8 mouse cellular contexts compared by ENCODE assay signal in the genomic region with DNA sequence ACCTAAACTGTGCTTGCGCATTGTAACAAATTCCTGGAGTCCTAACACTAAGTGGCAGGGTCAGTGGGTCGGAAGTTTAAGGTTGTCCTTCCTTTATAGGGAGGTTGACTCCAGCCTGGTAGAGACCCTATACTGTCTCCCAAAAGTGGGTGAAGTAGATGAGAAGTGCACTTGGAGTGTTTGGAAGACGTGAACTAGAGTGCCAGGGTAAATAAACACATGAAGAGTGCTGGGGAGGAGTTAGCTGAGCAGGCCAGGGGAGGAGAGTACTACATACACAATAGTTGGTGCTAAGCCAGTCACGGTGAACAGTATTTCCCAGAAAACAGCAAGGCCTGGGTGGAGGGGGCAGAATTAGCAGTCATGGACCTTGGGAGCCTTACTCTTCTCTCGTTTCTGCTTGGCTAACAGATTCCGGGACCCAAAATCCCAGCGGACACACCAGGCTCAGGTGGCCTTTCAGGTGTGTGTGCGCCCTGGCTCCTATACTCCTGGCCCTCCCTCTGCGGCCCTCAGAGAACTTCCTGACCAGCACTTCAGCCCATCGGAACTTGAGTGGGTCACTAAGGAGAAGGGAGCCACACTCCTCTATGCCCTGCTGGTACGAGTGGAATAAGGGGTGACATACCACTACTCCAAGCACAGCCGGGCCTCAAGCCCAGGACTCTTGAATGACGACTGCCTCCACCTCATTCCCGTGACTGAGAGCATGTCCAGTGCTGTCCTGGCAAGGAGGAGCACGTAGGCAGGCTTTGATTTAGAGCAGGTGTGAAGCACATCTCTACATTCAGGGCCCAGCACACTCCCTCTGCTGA. TPM values are rescaled to one million over a fixed set of nuclear protein-coding genes. Genes with fewer than 3 reads are reported as not detected.
A peak's percentile ranks its signal among the peaks of the same experiment; 100 is the strongest.
DNase-seq lines count a peak whose midpoint lies in the region; ATAC-seq and TF ChIP-seq lines count a peak whose summit lies in the region.

No protein-coding gene starts in this region.

- H3K4me3 ChIP-seq in heart, embryonic 13.5 days: peak overlapping the region; percentile 79
- H3K4me3 ChIP-seq in hindbrain, postnatal 0 days (ENCODE audit: low read length): peak overlapping the region; percentile 84
- peak overlapping the region; percentile 97 for H3K4me3 ChIP-seq in midbrain, embryonic 10.5 days

- no peaks in the 10 kb centered on the region for H3K9me3 ChIP-seq in heart, embryonic 13.5 days
- H3K9me3 ChIP-seq in hindbrain, postnatal 0 days (ENCODE audit: low read length): no peaks in the 10 kb centered on the region
- H3K9me3 ChIP-seq in midbrain, embryonic 10.5 days (replicated peaks): no peaks in the 10 kb centered on the region

- H3K27me3 ChIP-seq in heart, embryonic 13.5 days (replicated peaks): no peaks in the 10 kb centered on the region
- H3K27me3 ChIP-seq in hindbrain, postnatal 0 days (ENCODE audit: insufficient read depth, low read length): no peaks in the 10 kb centered on the region
- H3K27me3 ChIP-seq in midbrain, embryonic 10.5 days (ENCODE audit: low read depth, poor library complexity, severe bottlenecking): no peaks in the 10 kb centered on the region

- DNase-seq in heart, postnatal 25 days (ENCODE audit: low spot score): no peak
- DNase-seq in adipocyte (ENCODE audit: low spot score): peak; percentile 33
- no peak for DNase-seq in hindbrain, postnatal 0 days (ENCODE audit: low spot score)
- no peak for DNase-seq in midbrain, embryonic 10.5 days (ENCODE audit: low spot score)
- DNase-seq in left cerebral cortex, postnatal 14 days (ENCODE audit: low spot score in 2 of 2): no peak
- no peak for DNase-seq in thymus, postnatal 25 days
- no peak for DNase-seq in layer of hippocampus, adult 8-10 months (ENCODE audit: low spot score in 2 of 2)

- H3K36me3 ChIP-seq in heart, embryonic 13.5 days: peaks cover 89% of the 10 kb centered on the region
- peaks cover 70% of the 10 kb centered on the region for H3K36me3 ChIP-seq in hindbrain, postnatal 0 days (ENCODE audit: insufficient read depth, low read length)
- peaks cover 90% of the 10 kb centered on the region for H3K36me3 ChIP-seq in midbrain, embryonic 10.5 days

- TF ChIP-seq CTCF in hindbrain, postnatal 0 days (IDR thresholded peaks at IDR 0.05; ENCODE audit: low read depth): no peak

- intact Hi-C loops in heart, postnatal 25 days (cut with DNase I): no loop called here
- intact Hi-C loops in left cerebral cortex, postnatal 14 days (cut with DNase I): loop anchor here (5.0 kb wide), 1 partner anchor 241 kb away; a partner anchor contains a TSS

- no peak for ATAC-seq in heart, embryonic 13.5 days (ENCODE audit: extremely low read depth, insufficient number of reproducible peaks, low FRiP score, low TSS enrichment)
- ATAC-seq in hindbrain, postnatal 0 days: no peak

- H3K9ac ChIP-seq in heart, embryonic 13.5 days: peak overlapping the region; percentile 89
- peak overlapping the region; percentile 93; the same call in 1 of the 2 replicates for H3K9ac ChIP-seq in hindbrain, postnatal 0 days (replicated peaks; ENCODE audit: low read length)

- H3K4me1 ChIP-seq in heart, embryonic 13.5 days: peaks cover 44% of the 10 kb centered on the region
- H3K4me1 ChIP-seq in hindbrain, postnatal 0 days (ENCODE audit: insufficient read depth, low read length): peaks cover 8% of the 10 kb centered on the region; the same call in 1 of the 2 replicates
- H3K4me1 ChIP-seq in midbrain, embryonic 10.5 days: peaks cover 46% of the 10 kb centered on the region

- WGBS in heart, embryonic 13.5 days: 72% methylated on average over 15 of the region's 15 CpGs
- 80% methylated on average over 15 of the region's 15 CpGs for WGBS in hindbrain, postnatal 0 days
- 81% methylated on average over 15 of the region's 15 CpGs for WGBS in midbrain, embryonic 10.5 days

- H3K4me2 ChIP-seq in heart, embryonic 13.5 days: peak overlapping the region; percentile 91
- H3K4me2 ChIP-seq in hindbrain, postnatal 0 days (ENCODE audit: low read depth, low read length): peak overlapping the region; percentile 97

- H3K27ac ChIP-seq in heart, embryonic 13.5 days (replicated peaks): 0 out of 2 replicates have a peak overlapping the region, but pooled peaks have one; percentile 21
- peak overlapping the region; percentile 91; the same call in 1 of the 2 replicates for H3K27ac ChIP-seq in hindbrain, postnatal 0 days
- H3K27ac ChIP-seq in midbrain, embryonic 10.5 days (replicated peaks): peak overlapping the region; percentile 96

RNA-seq across cellular contexts. Expression of a gene that starts 0.8 kb away (rescaled TPM):
- 45.0 and 52.2 TPM in 2 replicates for polyA plus RNA-seq in heart, embryonic 13.5 days (2015; fragmentation: Nextera tagmentation; extraction: Ambion mirVana)
- 10 to 100 TPM; 24.1 to 26.7 TPM for total RNA-seq in heart, postnatal 25 days (2021)
- 48.1 and 67.6 TPM in 2 replicates for total RNA-seq in hindbrain, postnatal 0 days (2014; rRNA removed)
- 60.8 and 65.9 TPM in 2 replicates for polyA plus RNA-seq in hindbrain, postnatal 0 days (2015; fragmentation: Nextera tagmentation; extraction: Ambion mirVana)
- polyA plus RNA-seq in midbrain, embryonic 10.5 days (2016; fragmentation: Nextera tagmentation; extraction: Ambion mirVana): 98.4 and 111 TPM in 2 replicates
- total RNA-seq in left cerebral cortex, postnatal 14 days (2021): 10 to 100 TPM; 24.9 to 26.0 TPM
- total RNA-seq in layer of hippocampus, adult 8-10 months (2022): 10 to 100 TPM; 28.2 to 44.5 (median 38.4) TPM

RNA-seq across cellular contexts. Expression of a gene that starts 8.8 kb away (rescaled TPM):
- 1,157 and 1,215 TPM in 2 replicates for polyA plus RNA-seq in heart, embryonic 13.5 days (2015; fragmentation: Nextera tagmentation; extraction: Ambion mirVana)
- total RNA-seq in heart, postnatal 25 days (2021): 100 to 1,000 TPM; 427 TPM
- 491 and 500 TPM in 2 replicates for total RNA-seq in hindbrain, postnatal 0 days (2014; rRNA removed)
- 1,157 and 1,160 TPM in 2 replicates for polyA plus RNA-seq in hindbrain, postnatal 0 days (2015; fragmentation: Nextera tagmentation; extraction: Ambion mirVana)
- polyA plus RNA-seq in midbrain, embryonic 10.5 days (2016; fragmentation: Nextera tagmentation; extraction: Ambion mirVana): 2,258 and 2,701 TPM in 2 replicates
- 100 to 1,000 TPM; 468 to 473 TPM for total RNA-seq in left cerebral cortex, postnatal 14 days (2021)
- 100 to 1,000 TPM; 395 to 425 (median 420) TPM for total RNA-seq in layer of hippocampus, adult 8-10 months (2022)

RNA-seq across cellular contexts. Expression of a gene that starts 12.1 kb away (rescaled TPM):
- polyA plus RNA-seq in heart, embryonic 13.5 days (2015; fragmentation: Nextera tagmentation; extraction: Ambion mirVana): 7.8 and 8.1 TPM in 2 replicates
- total RNA-seq in heart, postnatal 25 days (2021): 10 to 100 TPM; 44.9 to 46.0 TPM
- 95.1 and 118 TPM in 2 replicates for total RNA-seq in hindbrain, postnatal 0 days (2014; rRNA removed)
- polyA plus RNA-seq in hindbrain, postnatal 0 days (2015; fragmentation: Nextera tagmentation; extraction: Ambion mirVana): 11.9 and 13.1 TPM in 2 replicates
- polyA plus RNA-seq in midbrain, embryonic 10.5 days (2016; fragmentation: Nextera tagmentation; extraction: Ambion mirVana): 12.8 and 14.3 TPM in 2 replicates
- total RNA-seq in left cerebral cortex, postnatal 14 days (2021): 100 to 1,000 TPM; 121 to 125 TPM
- total RNA-seq in layer of hippocampus, adult 8-10 months (2022): 100 to 1,000 TPM in 3 of 4 experiments, 10 to 100 TPM in 1; 92.4 to 126 (median 112) TPM

RNA-seq across cellular contexts. Expression of a gene that starts 12.1 kb away (rescaled TPM):
- 4.0 and 4.1 TPM in 2 replicates for polyA plus RNA-seq in heart, embryonic 13.5 days (2015; fragmentation: Nextera tagmentation; extraction: Ambion mirVana)
- under 1 TPM; 0.17 to 0.23 TPM for total RNA-seq in heart, postnatal 25 days (2021)
- 2.9 and 9.7 TPM in 2 replicates for total RNA-seq in hindbrain, postnatal 0 days (2014; rRNA removed)
- polyA plus RNA-seq in hindbrain, postnatal 0 days (2015; fragmentation: Nextera tagmentation; extraction: Ambion mirVana): 6.5 and 8.1 TPM in 2 replicates
- 14.8 and 20.5 TPM in 2 replicates for polyA plus RNA-seq in midbrain, embryonic 10.5 days (2016; fragmentation: Nextera tagmentation; extraction: Ambion mirVana)
- under 1 TPM in 1 of 2 experiments, not detected in 1; 0.38 TPM for total RNA-seq in left cerebral cortex, postnatal 14 days (2021)
- under 1 TPM in 2 of 4 experiments, not detected in 2; 0.64 to 0.72 TPM for total RNA-seq in layer of hippocampus, adult 8-10 months (2022)

RNA-seq across cellular contexts. Expression of a gene that starts 17.6 kb away (rescaled TPM):
- 7.0 and 8.2 TPM in 2 replicates for polyA plus RNA-seq in heart, embryonic 13.5 days (2015; fragmentation: Nextera tagmentation; extraction: Ambion mirVana)
- 1 to 10 TPM in 1 of 2 experiments, under 1 TPM in 1; 0.88 to 1.1 TPM for total RNA-seq in heart, postnatal 25 days (2021)
- 1.5 TPM in 1 of 2 replicates, not detected in the other for total RNA-seq in hindbrain, postnatal 0 days (2014; rRNA removed)
- 0.20 and 0.21 TPM in 2 replicates for polyA plus RNA-seq in hindbrain, postnatal 0 days (2015; fragmentation: Nextera tagmentation; extraction: Ambion mirVana)
- 1.0 and 1.2 TPM in 2 replicates for polyA plus RNA-seq in midbrain, embryonic 10.5 days (2016; fragmentation: Nextera tagmentation; extraction: Ambion mirVana)
- total RNA-seq in left cerebral cortex, postnatal 14 days (2021): not detected
- total RNA-seq in layer of hippocampus, adult 8-10 months (2022): under 1 TPM in 2 of 4 experiments, not detected in 2; 0.14 to 0.34 TPM

Comparison
In these comparisons a context has a peak if more than half of its experiments do, and no peak if none do; other contexts are left out.
1. H3K27ac ChIP-seq: peak in every context shown above with its lines; median percentile 96 in midbrain, embryonic 10.5 days; 91 in hindbrain, postnatal 0 days; 21 in heart, embryonic 13.5 days.